Comparison of ENCODE assay signal across 27 mouse cellular contexts in genomic region chr9:98959851-98960250, GRCm38 (mm10). TPM values are rescaled to one million over a fixed set of nuclear protein-coding genes. Genes with fewer than 3 reads are reported as not detected.
DNase-seq lines count a peak whose midpoint lies in the region; ATAC-seq lines count a peak whose summit lies in the region.
"Had no signal": no experiment of that assay in that cellular context is flagged by ENCODE, and none has a peak within 500 bp of the region (broad histone marks: within the 10 kb centered on the region; RNA-seq: fewer than 3 reads in every experiment).

No protein-coding gene starts in this region.

- H3K4me3 ChIP-seq in hindbrain, embryonic 10.5 days, result peak overlapping the region; percentile 57; the same call in 1 of the 2 replicates
- H3K4me3 ChIP-seq in hindbrain, embryonic 16.5 days (ENCODE audit: low read length), result no peak overlapping the region
- peak overlapping the region; percentile 66; the same call in 1 of the 2 replicates for H3K4me3 ChIP-seq in embryonic facial prominence, embryonic 10.5 days
- no peak overlapping the region for H3K4me3 ChIP-seq in embryonic facial prominence, embryonic 13.5 days
- H3K4me3 ChIP-seq: forebrain, embryonic 13.5 days; forebrain, embryonic 15.5 days had no signal

- no peaks in the 10 kb centered on the region for H3K36me3 ChIP-seq in hindbrain, embryonic 10.5 days
- no peaks in the 10 kb centered on the region for H3K36me3 ChIP-seq in hindbrain, embryonic 16.5 days (ENCODE audit: control insufficient read depth, insufficient read depth, low read length)
- H3K36me3 ChIP-seq in embryonic facial prominence, embryonic 10.5 days (replicated peaks), result no peaks in the 10 kb centered on the region
- H3K36me3 ChIP-seq in embryonic facial prominence, embryonic 13.5 days, result no peaks in the 10 kb centered on the region
- H3K36me3 ChIP-seq: forebrain, embryonic 15.5 days; G1E had no signal

- no peak overlapping the region for H3K27ac ChIP-seq in hindbrain, embryonic 10.5 days
- H3K27ac ChIP-seq in hindbrain, embryonic 16.5 days (ENCODE audit: low read depth, low read length), result no peak overlapping the region
- H3K27ac ChIP-seq in embryonic facial prominence, embryonic 10.5 days (replicated peaks), result no peak overlapping the region
- H3K27ac ChIP-seq in embryonic facial prominence, embryonic 13.5 days, result no peak overlapping the region
- H3K27ac ChIP-seq: forebrain, embryonic 13.5 days; forebrain, embryonic 15.5 days had no signal

- peaks cover 100% of the 10 kb centered on the region for H3K27me3 ChIP-seq in hindbrain, embryonic 10.5 days (ENCODE audit: insufficient read depth, poor library complexity, severe bottlenecking)
- peaks cover 56% of the 10 kb centered on the region for H3K27me3 ChIP-seq in hindbrain, embryonic 16.5 days (replicated peaks; ENCODE audit: control insufficient read depth, insufficient read depth, low read length)
- H3K27me3 ChIP-seq in embryonic facial prominence, embryonic 10.5 days (replicated peaks; ENCODE audit: low read depth, poor library complexity, severe bottlenecking), result peaks cover 100% of the 10 kb centered on the region
- H3K27me3 ChIP-seq in embryonic facial prominence, embryonic 13.5 days, result peaks cover 97% of the 10 kb centered on the region

- H3K4me2 ChIP-seq in hindbrain, embryonic 16.5 days (ENCODE audit: low read length), result no peak overlapping the region
- H3K4me2 ChIP-seq in embryonic facial prominence, embryonic 13.5 days, result peak overlapping the region; percentile 23; the same call in 1 of the 2 replicates
- H3K4me2 ChIP-seq: forebrain, embryonic 13.5 days; forebrain, embryonic 15.5 days had no signal

- no peak overlapping the region for H3K9ac ChIP-seq in hindbrain, embryonic 16.5 days (ENCODE audit: low read depth, low read length)
- H3K9ac ChIP-seq in embryonic facial prominence, embryonic 13.5 days, result no peak overlapping the region
- H3K9ac ChIP-seq: forebrain, embryonic 13.5 days; forebrain, embryonic 15.5 days; forebrain, postnatal 0 days had no signal

- no peak for DNase-seq in hindbrain, embryonic 10.5 days (ENCODE audit: low spot score)
- DNase-seq in embryonic facial prominence, embryonic 10.5 days (ENCODE audit: low spot score), result no peak
- peak; percentile 1 for DNase-seq in induced T-regulatory cell, adult 2 months (ENCODE audit: low read depth)
- no peak for DNase-seq in heart, adult 18-20 months
- DNase-seq in thymus, postnatal 10 days (ENCODE audit: low spot score in 2 of 2), result no peak
- DNase-seq: adrenal gland, adult 8-10 months; adrenal gland, postnatal 14 days; adrenal gland, postnatal 36 days; cerebellum, adult 11-12 months; cerebellum, adult 2 months; cerebellum, adult 9-10 months; cerebellum, postnatal 10 days; cerebellum, postnatal 25 days; forebrain, postnatal 0 days had no signal

- no peak for ATAC-seq in hindbrain, embryonic 16.5 days
- ATAC-seq in embryonic facial prominence, embryonic 13.5 days (ENCODE audit: insufficient number of reproducible peaks, insufficient read depth, low FRiP score, low TSS enrichment, low read depth), result no peak
- ATAC-seq: activated CD4-positive, CD25-positive, alpha-beta regulatory T cell, adult 4 months; CD4-positive, CD25-positive, alpha-beta regulatory T cell, adult 4 months; forebrain, embryonic 13.5 days; forebrain, embryonic 15.5 days; forebrain, postnatal 0 days; Patski had no signal

- WGBS in hindbrain, embryonic 10.5 days, result 27% methylated on average over 3 of the region's 3 CpGs
- WGBS in hindbrain, embryonic 16.5 days, result 33% methylated on average over 3 of the region's 3 CpGs
- 30% methylated on average over 3 of the region's 3 CpGs for WGBS in embryonic facial prominence, embryonic 10.5 days
- 27% methylated on average over 3 of the region's 3 CpGs for WGBS in embryonic facial prominence, embryonic 13.5 days

- H3K4me1 ChIP-seq in hindbrain, embryonic 10.5 days (replicated peaks), result peaks cover 63% of the 10 kb centered on the region
- peaks cover 20% of the 10 kb centered on the region for H3K4me1 ChIP-seq in hindbrain, embryonic 16.5 days (ENCODE audit: control insufficient read depth, insufficient read depth, low read depth, low read length)
- peaks cover 49% of the 10 kb centered on the region for H3K4me1 ChIP-seq in embryonic facial prominence, embryonic 10.5 days
- peaks cover 30% of the 10 kb centered on the region for H3K4me1 ChIP-seq in embryonic facial prominence, embryonic 13.5 days

- no peaks in the 10 kb centered on the region for H3K9me3 ChIP-seq in hindbrain, embryonic 10.5 days
- no peaks in the 10 kb centered on the region for H3K9me3 ChIP-seq in hindbrain, embryonic 16.5 days (ENCODE audit: control insufficient read depth, low read length)
- no peaks in the 10 kb centered on the region for H3K9me3 ChIP-seq in embryonic facial prominence, embryonic 10.5 days
- no peaks in the 10 kb centered on the region for H3K9me3 ChIP-seq in embryonic facial prominence, embryonic 13.5 days
- H3K9me3 ChIP-seq: forebrain, embryonic 13.5 days; forebrain, embryonic 15.5 days had no signal

RNA-seq across cellular contexts. Expression of gene Foxl2, which starts 4.8 kb away (rescaled TPM):
- polyA plus RNA-seq in hindbrain, embryonic 10.5 days (2016; fragmentation: Nextera tagmentation; extraction: Ambion mirVana), result 2.4 and 3.1 TPM in 2 replicates
- polyA plus RNA-seq in hindbrain, embryonic 16.5 days (2015; fragmentation: Nextera tagmentation; extraction: Ambion mirVana), result 0.24 and 0.45 TPM in 2 replicates
- 1.9 and 2.4 TPM in 2 replicates for polyA plus RNA-seq in embryonic facial prominence, embryonic 10.5 days (2016; fragmentation: Nextera tagmentation; extraction: Ambion mirVana)
- polyA plus RNA-seq in embryonic facial prominence, embryonic 13.5 days (2015; fragmentation: Nextera tagmentation; extraction: Ambion mirVana), result 1.2 and 1.7 TPM in 2 replicates
- total RNA-seq in heart, adult 18-20 months (2021), result not detected
- total RNA-seq: adrenal gland, postnatal 14 days; adrenal gland, postnatal 36 days; CH12.LX; G1E had no signal
- polyA plus RNA-seq: activated CD4-positive, CD25-positive, alpha-beta regulatory T cell, adult 4 months; CD4-positive, CD25-positive, alpha-beta regulatory T cell, adult 4 months; G1E had no signal

RNA-seq across cellular contexts. Expression of gene Faim, which starts 26.3 kb away (rescaled TPM):
- 73.7 and 77.8 TPM in 2 replicates for polyA plus RNA-seq in hindbrain, embryonic 10.5 days (2016; fragmentation: Nextera tagmentation; extraction: Ambion mirVana)
- 107 and 115 TPM in 2 replicates for polyA plus RNA-seq in hindbrain, embryonic 16.5 days (2015; fragmentation: Nextera tagmentation; extraction: Ambion mirVana)
- polyA plus RNA-seq in embryonic facial prominence, embryonic 10.5 days (2016; fragmentation: Nextera tagmentation; extraction: Ambion mirVana), result 58.1 and 61.8 TPM in 2 replicates
- 48.8 and 59.1 TPM in 2 replicates for polyA plus RNA-seq in embryonic facial prominence, embryonic 13.5 days (2015; fragmentation: Nextera tagmentation; extraction: Ambion mirVana)
- 1 to 10 TPM; 4.8 to 5.6 TPM for total RNA-seq in heart, adult 18-20 months (2021)

RNA-seq across cellular contexts. Expression of gene 7420426K07Rik, which starts 56.9 kb away (rescaled TPM):
- not detected in 2 replicates for polyA plus RNA-seq in hindbrain, embryonic 10.5 days (2016; fragmentation: Nextera tagmentation; extraction: Ambion mirVana)
- not detected in 2 replicates for polyA plus RNA-seq in hindbrain, embryonic 16.5 days (2015; fragmentation: Nextera tagmentation; extraction: Ambion mirVana)
- not detected in 2 replicates for polyA plus RNA-seq in embryonic facial prominence, embryonic 10.5 days (2016; fragmentation: Nextera tagmentation; extraction: Ambion mirVana)
- not detected in 2 replicates for polyA plus RNA-seq in embryonic facial prominence, embryonic 13.5 days (2015; fragmentation: Nextera tagmentation; extraction: Ambion mirVana)
- total RNA-seq in heart, adult 18-20 months (2021), result not detected
- total RNA-seq: adrenal gland, adult 18-20 months; adrenal gland, adult 8-10 months; adrenal gland, postnatal 14 days; adrenal gland, postnatal 36 days; CH12.LX; forebrain, postnatal 0 days; G1E had no signal
- polyA plus RNA-seq: activated CD4-positive, CD25-positive, alpha-beta regulatory T cell, adult 4 months; CD4-positive, CD25-positive, alpha-beta regulatory T cell, adult 4 months; cerebellum, adult 2 months; cortical plate, adult 2 months; embryonic facial prominence, embryonic 11.5 days; forebrain, embryonic 11.5 days; forebrain, embryonic 13.5 days; forebrain, embryonic 15.5 days; forebrain, postnatal 0 days; G1E; Patski had no signal

Comparison
In these comparisons a context has a peak if more than half of its experiments do, and no peak if none do; other contexts are left out.
1. H3K4me3 ChIP-seq: peak in hindbrain, embryonic 10.5 days (single experiment) and embryonic facial prominence, embryonic 10.5 days (single experiment); none in hindbrain, embryonic 16.5 days (single experiment) and embryonic facial prominence, embryonic 13.5 days (single experiment).